Mouse (Mus musculus) layer of hippocampus, adult 2 months (tissue): ENCODE measurements at regions not wholly inside any gene's neighbourhood (a gene's known extent, or its start where the extent isn't known, plus 50 kb on each side); places are given as distances from the start of the nearest gene placed in this dataset.

Source experiments
- DNase-seq, 2 experiments: peaks; one replicate each; pipeline ENCODE4 v3.0.0; 2022; ENCODE audit warnings: low spot score in 2 of 2
- H3K27ac ChIP-seq: fragments of 200-600 bp; 2 replicates; pipeline ENCODE4 v1.8.1; 2022
- H3K4me3 ChIP-seq: fragments of 200-600 bp; 2 replicates; pipeline ENCODE4 v1.8.1; 2022; ENCODE audit warnings: mild to moderate bottlenecking
- CTCF ChIP-seq: fragments of 200-600 bp; conservative IDR thresholded peaks from 2 replicates; pipeline ENCODE4 v1.8.1; 2022; ENCODE audit warnings: antibody characterized with exemption, mild to moderate bottlenecking, moderate library complexity

DNA sequence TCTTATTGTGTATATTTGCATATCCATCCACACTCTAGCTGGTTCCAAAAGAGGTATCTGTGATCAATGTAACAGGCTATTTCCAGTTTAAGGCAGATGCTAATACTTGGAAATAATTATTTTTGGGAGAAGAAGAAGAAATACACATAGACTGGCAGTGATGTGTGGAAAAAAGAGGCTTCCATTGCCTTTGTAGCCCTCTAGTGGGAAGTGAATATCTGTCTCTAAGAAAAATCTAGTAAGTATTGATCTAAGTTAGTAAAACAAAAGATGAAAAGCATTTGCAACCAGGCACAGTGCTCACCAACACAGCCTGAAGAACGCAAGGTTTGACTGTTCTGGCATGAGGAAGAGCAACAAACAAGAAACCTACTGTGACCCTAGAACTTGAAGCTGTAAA is 488.9 kb upstream of the Crim1 start:
- Histone ChIP-seq H3K4me3 (no peak overlapping the region), H3K27ac (no peak overlapping the region)
- no peak for DNase-seq
- peak; percentile 68 for TF ChIP-seq CTCF

DNA sequence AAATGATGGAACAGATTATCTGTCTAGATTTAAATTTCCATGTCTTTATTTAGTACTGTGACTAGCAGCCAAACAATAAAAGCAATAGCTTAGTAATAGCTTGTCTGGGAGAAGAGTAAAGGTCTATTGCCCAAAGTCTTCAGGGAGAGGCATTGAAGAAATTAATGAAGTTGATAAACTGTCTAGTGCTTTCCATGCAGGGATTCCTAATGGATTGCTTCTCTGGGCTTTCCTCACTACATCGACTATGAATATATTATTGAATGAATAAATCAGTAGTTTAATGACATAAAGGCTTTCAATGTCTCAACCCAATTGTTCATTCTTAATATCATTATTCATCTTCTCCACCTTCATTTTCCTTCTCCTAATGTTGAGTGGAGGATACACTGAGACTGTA is 487.9 kb upstream of the Crim1 start:
- no peak for DNase-seq
- no peak overlapping the region for H3K27ac ChIP-seq
- TF ChIP-seq CTCF: no peak
- H3K4me3 ChIP-seq: no peak overlapping the region

DNA sequence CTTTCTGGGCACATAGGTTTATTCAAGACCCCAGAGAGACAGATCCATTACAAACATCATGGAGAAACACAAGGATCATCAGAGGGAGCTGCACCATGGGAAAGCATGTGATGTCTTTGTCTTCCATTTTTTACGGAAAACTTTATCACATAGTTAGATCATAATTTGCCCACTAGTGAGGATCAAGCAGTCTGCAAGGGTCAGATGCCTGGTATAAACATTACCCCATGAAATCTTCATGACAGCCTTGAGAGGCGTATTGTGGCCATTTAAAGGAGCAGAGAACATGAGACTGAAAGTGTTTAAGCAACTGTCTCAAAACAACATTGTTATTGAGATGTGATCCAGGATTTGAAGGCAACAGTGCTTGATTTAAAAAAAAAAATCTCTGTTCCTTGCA is 481.6 kb upstream of the Crim1 start:
- no peak overlapping the region for H3K4me3 ChIP-seq
- TF ChIP-seq CTCF: no peak
- H3K27ac ChIP-seq: no peak overlapping the region
- DNase-seq: no peak

DNA sequence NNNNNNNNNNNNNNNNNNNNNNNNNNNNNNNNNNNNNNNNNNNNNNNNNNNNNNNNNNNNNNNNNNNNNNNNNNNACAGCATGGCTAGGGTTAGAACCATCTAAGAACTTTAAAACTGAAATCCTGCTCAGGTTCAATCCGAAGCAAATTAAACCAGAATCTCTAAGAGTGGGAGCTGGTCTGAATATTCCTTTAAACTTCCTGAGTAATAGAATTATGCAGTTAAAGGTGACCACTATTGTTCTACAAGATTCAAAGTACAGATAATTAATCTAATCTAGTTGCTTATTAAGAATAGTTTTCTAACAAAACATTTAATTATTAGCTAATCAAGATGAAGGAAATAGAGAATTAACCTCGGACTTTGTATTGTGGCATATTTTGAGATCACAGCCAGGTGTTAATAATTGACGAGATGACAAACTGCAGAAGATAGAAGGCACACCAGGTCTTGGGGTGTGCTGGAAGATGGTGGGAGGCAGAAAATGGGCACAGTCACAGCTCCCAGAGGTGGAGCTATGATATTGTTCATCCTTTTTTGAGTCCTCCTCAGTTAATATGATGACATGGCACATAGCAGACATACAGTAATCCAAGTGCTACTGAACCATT is 465.5 kb upstream of the Crim1 start:
- Histone ChIP-seq H3K27ac (no peak overlapping the region), H3K4me3 (no peak overlapping the region)
- no peak for DNase-seq
- no peak for TF ChIP-seq CTCF
